Mouse (Mus musculus) kidney, adult 11 months (tissue): ENCODE measurements at regions not wholly inside any gene's neighbourhood (a gene's known extent, or its start where the extent isn't known, plus 50 kb on each side); places are given as distances from the start of the nearest gene placed in this dataset.

ENCODE experiments used
- DNase-seq: peaks from one replicate; pipeline ENCODE4 v3.0.0; 2022

GRCm38 (mm10) chr4:93986189-93986588, 570.2 kb upstream of the Gm10306 start:
- DNase-seq = no peak

DNA sequence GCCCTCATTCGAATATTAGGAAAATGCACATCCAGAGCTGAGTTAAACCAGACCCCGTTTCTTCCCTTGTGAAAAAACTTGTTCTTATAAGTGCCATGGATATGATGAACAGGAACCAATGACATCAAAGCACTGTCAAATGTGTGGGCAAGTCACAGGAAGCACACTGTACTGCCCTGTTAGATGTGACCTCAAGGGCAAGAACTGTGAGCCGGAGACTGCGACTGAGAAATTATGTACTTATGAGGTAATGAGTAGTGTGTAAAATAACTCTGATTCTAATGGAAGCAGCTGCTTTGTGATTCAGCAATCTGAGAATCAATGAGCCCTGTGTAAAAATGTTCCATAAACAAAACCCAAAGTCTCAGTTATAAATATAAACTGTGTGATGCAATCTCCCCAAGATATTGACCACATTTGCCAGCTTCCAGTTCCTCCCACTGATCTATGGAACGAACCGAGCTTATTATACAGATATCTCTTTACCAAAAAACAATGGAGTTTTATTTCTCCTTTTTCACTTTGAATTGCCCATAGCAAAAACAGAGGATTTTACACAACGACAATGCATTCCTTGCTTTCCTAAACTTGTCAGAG, 566.0 kb upstream of the Gm10306 start:
- no peak for DNase-seq

DNA sequence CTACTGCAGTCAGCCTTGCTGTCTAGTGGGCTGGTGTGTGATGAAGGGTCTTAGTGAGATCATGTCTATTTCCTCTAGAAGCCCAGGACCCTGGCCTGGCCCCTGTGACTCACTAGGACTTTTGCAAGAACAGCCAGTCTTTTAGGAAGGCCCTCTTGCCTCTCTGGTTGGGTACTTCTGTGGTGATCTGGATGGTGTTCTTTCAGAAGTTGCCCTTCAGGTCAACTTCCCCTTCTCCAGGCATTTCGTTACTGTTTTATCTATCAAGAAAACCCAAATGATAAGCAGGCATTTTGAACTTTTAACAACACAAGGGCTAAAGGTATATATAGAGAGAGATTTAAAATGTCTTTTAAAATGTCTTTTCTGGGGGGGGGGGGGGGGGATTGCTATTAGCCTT, 550.5 kb upstream of the Gm10306 start:
- no peak for DNase-seq

GRCm38 (mm10) chr4:94007088-94007768, 549.1 kb upstream of the Gm10306 start:
- DNase-seq = no peak

DNA sequence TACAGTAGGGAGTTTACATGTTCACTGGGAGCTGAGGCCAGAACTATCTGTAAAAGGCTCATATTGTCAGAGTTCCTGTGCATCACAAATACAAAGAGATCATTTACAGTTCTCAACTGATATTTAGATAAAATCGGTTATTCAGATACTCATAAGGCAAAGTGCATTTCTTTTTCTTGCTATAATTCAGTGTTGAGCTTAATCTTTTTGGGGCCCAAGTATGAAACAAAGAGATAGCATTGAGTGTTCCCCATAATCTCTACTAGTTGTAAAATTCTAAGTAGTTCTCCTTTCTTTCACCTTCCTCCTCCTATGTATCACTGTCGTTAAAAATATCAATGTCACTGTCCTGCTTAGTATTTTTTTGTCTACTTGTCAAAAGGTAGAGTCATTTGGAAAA, 540.6 kb upstream of the Gm10306 start:
- DNase-seq = no peak

GRCm38 (mm10) chr4:94017702-94018101, 538.6 kb upstream of the Gm10306 start:
- DNase-seq = no peak

DNA sequence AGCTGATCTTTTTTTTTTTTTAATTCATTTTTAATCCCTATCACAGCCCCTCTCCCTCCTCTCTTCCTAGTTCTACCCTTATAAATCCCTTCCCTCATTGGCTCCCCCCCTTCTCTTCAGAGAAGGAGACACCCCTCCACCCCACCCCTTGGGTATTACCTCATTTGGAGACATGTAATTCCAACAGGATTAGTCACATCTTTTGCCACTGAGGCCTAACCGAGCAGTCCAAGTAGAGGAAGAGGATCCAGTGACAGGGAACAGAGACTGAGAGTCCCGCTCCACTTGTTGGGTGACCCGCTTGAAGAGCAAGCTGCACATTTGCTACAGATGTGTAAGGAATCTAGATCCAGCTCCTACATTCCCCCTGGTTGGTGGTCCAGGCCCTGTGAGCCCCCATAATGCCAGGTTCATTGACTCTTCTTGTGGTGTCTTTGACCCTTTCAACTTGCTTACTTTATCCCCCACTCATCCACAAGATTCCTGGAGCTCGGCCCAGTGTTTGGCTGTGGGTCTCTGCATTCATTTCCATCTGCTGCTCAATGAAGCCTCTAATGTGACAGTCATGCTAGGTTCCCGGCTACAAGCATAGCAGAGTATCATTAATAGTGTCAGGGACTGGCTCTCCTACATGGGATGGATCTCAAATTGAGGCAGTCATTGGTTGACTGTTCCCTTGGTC, 506.6 kb upstream of the Gm10306 start:
- no peak for DNase-seq

GRCm38 (mm10) chr4:94052249-94053162, 503.8 kb upstream of the Gm10306 start:
- no peak for DNase-seq

- DNase-seq = no peak
Observed at GRCm38 (mm10) chr4:94073178-94073870, 483.0 kb upstream of the Gm10306 start.

DNA sequence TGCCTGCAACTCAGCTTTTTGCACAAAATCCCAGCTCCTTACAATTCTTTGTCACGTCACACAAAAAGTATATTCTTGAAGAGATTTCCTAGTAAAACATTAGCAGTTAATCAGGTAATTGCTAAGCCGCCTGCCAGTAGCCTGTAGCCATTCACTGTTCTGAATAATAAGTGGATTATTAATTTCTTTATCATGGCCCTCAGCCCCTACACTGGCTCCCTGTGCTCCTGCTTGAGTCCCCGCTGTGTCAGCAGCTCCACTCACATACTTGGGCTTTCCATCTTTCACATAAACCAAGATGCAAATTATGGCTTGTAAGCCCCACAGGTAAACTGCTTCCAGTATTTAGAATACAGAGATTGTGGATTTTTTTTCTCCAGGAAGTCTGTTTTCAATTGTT, 473.5 kb upstream of the Gm10306 start:
- DNase-seq = no peak

DNA sequence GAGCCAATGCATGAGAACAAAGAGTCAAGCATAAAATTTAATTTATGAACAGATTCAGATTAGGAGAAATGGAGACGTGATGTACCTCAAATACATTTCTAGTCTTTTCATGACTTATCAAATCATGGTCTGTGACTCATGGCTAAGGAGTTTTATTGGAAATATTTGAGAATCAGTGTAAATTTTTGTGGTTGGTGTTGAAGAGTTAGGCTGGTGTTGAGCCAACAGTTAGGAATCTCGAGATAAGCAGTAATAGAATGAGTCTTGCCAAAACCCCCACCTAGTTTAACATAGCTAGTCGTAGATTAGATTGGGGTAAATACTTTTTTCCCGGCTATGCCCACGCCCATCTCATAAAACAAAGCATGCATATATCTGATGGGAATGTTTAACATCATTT, 462.0 kb upstream of the Gm10306 start:
- no peak for DNase-seq

- no peak for DNase-seq
Observed at GRCm38 (mm10) chr4:94106941-94107340, 449.4 kb upstream of the Gm10306 start.

GRCm38 (mm10) chr4:94116881-94117280, 439.5 kb upstream of the Gm10306 start:
- no peak for DNase-seq

DNA sequence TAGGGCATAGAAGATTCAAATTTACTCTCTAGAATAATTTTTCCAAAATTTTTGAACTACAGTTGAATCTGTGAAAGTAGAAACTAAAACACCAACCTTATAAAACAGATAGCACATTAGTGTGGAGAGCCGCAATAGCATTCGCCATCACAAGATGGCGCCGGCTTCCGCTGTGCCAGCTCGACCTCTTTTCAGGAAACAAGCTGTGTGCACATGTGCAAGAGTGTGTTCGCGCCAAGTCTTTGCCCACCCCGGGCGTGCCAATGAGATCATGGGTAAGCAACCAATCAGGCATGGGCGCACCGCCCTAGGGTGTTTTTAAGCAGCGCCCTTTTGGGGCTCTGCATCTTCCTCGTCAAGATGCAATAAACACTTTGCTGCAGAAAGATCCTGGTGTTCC, 432.2 kb upstream of the Gm10306 start:
- DNase-seq = no peak

DNA sequence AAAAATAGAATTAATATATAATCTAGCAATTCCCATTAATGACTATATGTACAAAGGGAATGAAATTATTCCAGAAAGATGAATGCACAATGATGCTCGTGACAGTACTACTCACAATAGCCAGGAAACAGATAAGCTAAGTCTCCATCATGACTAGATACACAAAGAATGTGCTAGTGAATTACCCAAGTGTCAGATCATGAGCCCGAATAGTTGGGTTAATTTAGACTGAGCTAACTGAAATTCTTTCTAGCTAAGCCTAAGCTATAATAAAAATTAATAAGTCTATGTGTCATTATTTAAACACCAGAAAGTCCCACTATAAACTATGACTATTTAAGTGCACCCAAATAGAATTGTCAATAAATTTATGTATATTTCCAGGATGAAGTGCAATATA, 418.4 kb upstream of the Gm10306 start:
- no peak for DNase-seq

DNA sequence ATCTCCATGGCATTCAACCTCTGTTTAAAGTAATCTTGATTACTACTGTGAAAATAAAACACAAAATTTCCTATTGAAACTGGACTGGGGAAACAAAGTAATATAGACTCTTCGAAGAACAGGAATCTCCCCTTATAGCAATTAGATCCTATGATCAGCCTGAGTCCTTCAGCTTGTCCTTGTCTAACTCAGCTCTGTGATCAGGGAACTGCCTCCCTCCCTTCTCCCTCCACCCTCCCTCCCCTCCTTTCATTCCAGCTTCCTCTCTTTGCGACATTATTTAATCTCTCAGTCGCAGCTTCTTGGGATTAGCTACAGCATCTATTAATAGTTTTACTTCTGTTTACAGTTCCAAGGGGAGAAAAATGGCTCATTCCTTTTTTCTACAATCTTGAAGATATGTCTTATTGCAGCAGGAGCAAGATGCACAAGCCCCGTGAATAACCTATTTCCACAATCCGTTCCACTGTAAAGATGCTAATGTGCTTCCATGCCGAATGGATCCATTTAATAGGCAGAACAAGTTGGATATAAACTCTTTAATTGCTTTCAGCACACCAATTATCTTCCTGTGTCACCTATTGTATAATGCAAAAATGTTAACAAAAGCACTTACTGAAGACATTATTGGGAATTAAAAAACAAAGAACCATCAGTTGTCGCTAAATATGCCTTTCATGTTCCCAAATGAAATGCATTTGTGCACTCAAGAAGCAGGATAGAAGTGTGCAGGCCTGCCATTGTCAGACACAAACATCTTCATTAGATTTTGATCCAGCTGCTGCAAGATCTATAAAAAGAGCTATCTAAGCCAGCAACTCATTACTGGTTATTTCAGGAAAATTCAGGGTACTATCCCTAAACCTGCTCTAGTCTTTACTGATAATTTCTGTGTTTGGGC, 411.2 kb upstream of the Gm10306 start:
- no peak for DNase-seq

DNA sequence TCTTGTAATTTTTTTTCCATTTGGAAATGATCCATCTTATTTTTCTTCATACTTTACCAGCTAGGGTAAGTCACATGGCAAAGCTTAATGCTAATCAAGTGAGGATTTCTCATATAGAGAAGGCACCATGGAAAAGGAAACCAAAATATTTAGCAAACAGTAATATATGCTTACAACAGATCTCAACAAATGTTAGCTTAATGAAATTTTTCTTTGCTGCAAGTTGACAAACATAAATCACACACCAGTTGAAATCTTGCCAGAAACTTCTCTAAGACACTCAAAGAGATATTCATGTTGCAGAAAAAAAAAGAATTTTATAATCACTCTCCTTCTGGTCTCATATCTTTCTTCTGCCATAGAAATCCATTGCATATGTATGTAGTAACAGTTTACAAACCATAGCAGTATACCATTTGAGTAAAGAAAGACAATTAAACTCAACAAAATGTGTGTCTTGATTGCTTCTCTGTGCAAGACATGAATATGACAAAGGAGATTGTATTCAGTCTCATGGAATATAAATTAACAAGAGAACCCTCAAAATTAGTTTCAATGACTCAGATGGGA, 408.3 kb upstream of the Gm10306 start:
- no peak for DNase-seq

DNA sequence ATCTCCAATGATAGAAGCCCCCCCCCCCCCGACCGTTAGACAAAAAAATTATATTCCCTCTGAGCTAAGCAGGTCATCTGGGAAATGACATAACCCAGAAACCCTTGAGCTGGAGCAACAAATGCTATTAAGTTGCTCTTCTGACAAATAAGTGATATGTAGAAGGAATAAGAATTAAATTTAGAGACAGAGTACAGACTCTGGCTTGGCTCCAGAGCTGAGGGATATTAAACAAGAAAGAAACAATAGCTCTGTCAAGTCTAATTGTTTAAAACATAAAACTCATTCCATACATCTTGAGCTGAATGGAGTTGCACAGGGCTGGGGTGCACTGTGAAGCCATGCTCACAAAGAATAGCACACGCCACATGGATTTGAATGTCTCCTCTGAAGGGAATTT, 407.3 kb upstream of the Gm10306 start:
- DNase-seq = no peak

DNA sequence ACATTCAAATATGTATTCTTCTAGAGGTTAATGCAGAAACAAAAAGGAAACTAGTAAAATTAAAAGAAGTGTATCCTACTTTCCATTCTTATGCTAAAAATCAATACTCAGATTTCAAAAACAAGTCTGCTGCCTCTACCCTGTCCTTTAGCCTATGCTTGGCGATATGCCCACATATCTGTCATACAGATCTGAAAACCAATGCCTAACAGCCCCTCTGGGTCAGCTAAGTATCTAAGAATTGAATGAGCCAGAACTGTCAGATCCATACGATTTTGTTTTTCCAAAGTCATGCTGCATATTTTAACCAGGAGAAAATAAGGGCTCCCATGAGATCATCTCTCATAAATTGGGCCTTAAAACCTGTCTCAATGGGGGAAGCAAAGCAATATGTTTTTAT, 395.7 kb upstream of the Gm10306 start:
- no peak for DNase-seq

GRCm38 (mm10) chr4:94173096-94173495, 383.2 kb upstream of the Gm10306 start:
- no peak for DNase-seq

DNA sequence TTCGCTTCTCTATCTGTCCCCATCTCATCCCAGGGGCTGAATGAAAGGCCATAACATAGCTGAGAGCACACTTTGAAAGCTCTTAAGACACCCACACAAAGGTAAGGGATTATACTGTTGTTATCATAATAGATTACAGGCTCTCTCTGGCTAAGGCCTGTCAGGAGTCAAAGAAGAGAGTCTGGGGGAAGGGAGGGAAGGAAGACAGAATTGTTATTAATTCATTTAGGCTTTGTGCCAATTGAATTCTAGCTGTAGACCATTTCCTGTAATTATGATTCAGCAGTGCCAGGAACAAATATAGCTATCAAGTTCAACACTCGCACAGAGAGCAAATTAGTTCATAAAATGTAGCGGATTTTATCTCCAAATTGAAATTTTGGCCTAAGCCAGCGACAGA, 369.3 kb upstream of the Gm10306 start:
- no peak for DNase-seq
